Mouse (Mus musculus): ENCODE results near the gene Wfikkn1. TPM values are rescaled to one million over a fixed set of nuclear protein-coding genes. Genes with fewer than 3 reads are reported as not detected.

The Wfikkn1 gene
- total RNA-seq, 1 experiment from 2014 or later: 3.3 TPM

GRCm38 (mm10) chr17:25885636-25886035 is 5.0 kb upstream of the Wfikkn1 start:
- no peak for DNase-seq

GRCm38 (mm10) chr17:25883824-25884223 is 3.2 kb upstream of the Wfikkn1 start:
- no peak for DNase-seq

GRCm38 (mm10) chr17:25883268-25883667 is 2.6 kb upstream of the Wfikkn1 start:
- no peak for DNase-seq

GRCm38 (mm10) chr17:25882306-25882705 is 1.6 kb upstream of the Wfikkn1 start:
- DNase-seq: no peak

GRCm38 (mm10) chr17:25881691-25882090 is 1.0 kb upstream of the Wfikkn1 start:
- DNase-seq: no peak

GRCm38 (mm10) chr17:25880913-25881641 is 419 bp upstream of the Wfikkn1 start:
- no peak for DNase-seq

- no peak for DNase-seq
Observed at GRCm38 (mm10) chr17:25879750-25880149, 908 bp downstream of the Wfikkn1 start.

- peak; percentile 61 for DNase-seq
Observed at GRCm38 (mm10) chr17:25879261-25879660, 1.4 kb downstream of the Wfikkn1 start.

GRCm38 (mm10) chr17:25878611-25879180 is 2.0 kb downstream of the Wfikkn1 start:
- DNase-seq: no peak

GRCm38 (mm10) chr17:25877741-25878610 is 2.7 kb downstream of the Wfikkn1 start:
- no peak for DNase-seq

GRCm38 (mm10) chr17:25877025-25877424 is 3.6 kb downstream of the Wfikkn1 start:
- DNase-seq: no peak

- no peak for DNase-seq
Observed at GRCm38 (mm10) chr17:25876347-25876915, 4.2 kb downstream of the Wfikkn1 start.

GRCm38 (mm10) chr17:25875171-25876136 is 5.2 kb downstream of the Wfikkn1 start:
- peak; percentile 92 for DNase-seq

GRCm38 (mm10) chr17:25874721-25875170 is 5.9 kb downstream of the Wfikkn1 start, which contains the start of gene Mettl26:
TSS of gene Mettl26 (plus strand) at chr17:25875074.
- DNase-seq: peak; percentile 89

GRCm38 (mm10) chr17:25874148-25874720 is 6.4 kb downstream of the Wfikkn1 start:
- DNase-seq: no peak

GRCm38 (mm10) chr17:25873405-25874147 is 7.1 kb downstream of the Wfikkn1 start:
- DNase-seq: no peak

GRCm38 (mm10) chr17:25872676-25873075 is 8.0 kb downstream of the Wfikkn1 start:
- no peak for DNase-seq

GRCm38 (mm10) chr17:25871566-25871965 is 9.1 kb downstream of the Wfikkn1 start:
- peak; percentile 62 for DNase-seq

- no peak for DNase-seq
Observed at GRCm38 (mm10) chr17:25869954-25870353, 10.7 kb downstream of the Wfikkn1 start.

- DNase-seq: no peak
Observed at GRCm38 (mm10) chr17:25869498-25869897, 11.2 kb downstream of the Wfikkn1 start.
